Mouse (Mus musculus) megakaryocyte, adult 5-6 weeks (primary cell): ENCODE measurements around the gene Dnajc6. TPM values are rescaled to one million over a fixed set of nuclear protein-coding genes. Genes with fewer than 3 reads are reported as not detected.
A peak's percentile ranks its signal among the peaks of the same experiment; 100 is the strongest.

Experiments
- ATAC-seq: 2 replicates; pipeline ENCODE4 v1.8.0; 2016; ENCODE audit warnings: mild to moderate bottlenecking, inconsistent platforms; ENCODE audit not compliant: poor library complexity, severe bottlenecking
- total RNA-seq, 2 experiments: library from RNA; stranded (forward) in 1 of 2; stranded (reverse) in 1 of 2; fragments of 153-499, 151-499 nt in 1 of 2; fragments of 221-1000, 200-1000 nt in 1 of 2; gene quantifications; 2 replicates each; pipeline versions ENCODE4 v1.2.3 to v1.2.4; 2015 to 2017

Dnajc6 gene
- total RNA-seq (2015): 0.16 and 0.76 TPM in 2 replicates
- total RNA-seq (2017): 0.66 and 1.6 TPM in 2 replicates

GRCm38 (mm10) chr4:101496534-101497237, at the start of gene Dnajc6:
Gene Dnajc6 (plus strand): TSS chr4:101496648.
- peak; percentile 60 for ATAC-seq

GRCm38 (mm10) chr4:101448701-101449100, 47.7 kb upstream of the Dnajc6 start:
- ATAC-seq: no peak

GRCm38 (mm10) chr4:101449344-101449743, 47.1 kb upstream of the Dnajc6 start:
- ATAC-seq: no peak

GRCm38 (mm10) chr4:101450150-101450780, 46.2 kb upstream of the Dnajc6 start:
- no peak for ATAC-seq

GRCm38 (mm10) chr4:101451089-101451488, 45.4 kb upstream of the Dnajc6 start:
- no peak for ATAC-seq

GRCm38 (mm10) chr4:101452829-101453228, 43.6 kb upstream of the Dnajc6 start:
- ATAC-seq: no peak

- no peak for ATAC-seq
Measured at GRCm38 (mm10) chr4:101457176-101457575, 39.3 kb upstream of the Dnajc6 start.

GRCm38 (mm10) chr4:101458341-101458740, 38.1 kb upstream of the Dnajc6 start:
- ATAC-seq: peak; percentile 54

- no peak for ATAC-seq
Measured at GRCm38 (mm10) chr4:101459358-101459757, 37.1 kb upstream of the Dnajc6 start.

- no peak for ATAC-seq
Measured at GRCm38 (mm10) chr4:101460114-101460513, 36.3 kb upstream of the Dnajc6 start.

- no peak for ATAC-seq
Measured at GRCm38 (mm10) chr4:101462065-101462464, 34.4 kb upstream of the Dnajc6 start.

GRCm38 (mm10) chr4:101466264-101466663, 30.2 kb upstream of the Dnajc6 start:
- ATAC-seq: no peak

GRCm38 (mm10) chr4:101469242-101469641, 27.2 kb upstream of the Dnajc6 start:
- ATAC-seq: no peak

GRCm38 (mm10) chr4:101470543-101470942, 25.9 kb upstream of the Dnajc6 start:
- no peak for ATAC-seq

- no peak for ATAC-seq
Measured at GRCm38 (mm10) chr4:101472767-101473166, 23.7 kb upstream of the Dnajc6 start.

GRCm38 (mm10) chr4:101490320-101490917, 6.0 kb upstream of the Dnajc6 start:
- ATAC-seq: no peak

GRCm38 (mm10) chr4:101491704-101492103, 4.7 kb upstream of the Dnajc6 start:
- ATAC-seq: no peak

- no peak for ATAC-seq
Measured at GRCm38 (mm10) chr4:101493611-101494197, 2.7 kb upstream of the Dnajc6 start.

GRCm38 (mm10) chr4:101496188-101496533, 287 bp upstream of the Dnajc6 start:
- ATAC-seq: no peak

GRCm38 (mm10) chr4:101497336-101497735, 888 bp downstream of the Dnajc6 start:
- ATAC-seq: peak; percentile 34; the same call in 1 of the 2 replicates

- ATAC-seq: no peak
Measured at GRCm38 (mm10) chr4:101504470-101505007, 8.1 kb downstream of the Dnajc6 start.
